Mouse (Mus musculus) layer of hippocampus, postnatal 10 days (tissue): ENCODE results near the gene Nlrp9b. TPM values are rescaled to one million over a fixed set of nuclear protein-coding genes. Genes with fewer than 3 reads are reported as not detected.
"Not testable (repeated sequence)": the region's sequence is repeated elsewhere in the genome, so short reads cannot be mapped to it uniquely, and the experiment has no call there.

Experiments used
- DNase-seq, 2 experiments: peaks; one replicate each; pipeline ENCODE4 v3.0.0; 2021; ENCODE audit warnings: low spot score in 2 of 2
- long read RNA-seq: library from polyadenylated mRNA; stranded (forward); transcript quantifications from one replicate; pipeline ENCODE4 v2.0.0, GENCODE M21; 2023
- total RNA-seq, 2 experiments: library from RNA; stranded (reverse); gene quantifications; 2 replicates each; pipeline ENCODE4 v1.2.3; 2021

The Nlrp9b gene
- total RNA-seq: not detected
- long read RNA-seq: 0 reads

DNA sequence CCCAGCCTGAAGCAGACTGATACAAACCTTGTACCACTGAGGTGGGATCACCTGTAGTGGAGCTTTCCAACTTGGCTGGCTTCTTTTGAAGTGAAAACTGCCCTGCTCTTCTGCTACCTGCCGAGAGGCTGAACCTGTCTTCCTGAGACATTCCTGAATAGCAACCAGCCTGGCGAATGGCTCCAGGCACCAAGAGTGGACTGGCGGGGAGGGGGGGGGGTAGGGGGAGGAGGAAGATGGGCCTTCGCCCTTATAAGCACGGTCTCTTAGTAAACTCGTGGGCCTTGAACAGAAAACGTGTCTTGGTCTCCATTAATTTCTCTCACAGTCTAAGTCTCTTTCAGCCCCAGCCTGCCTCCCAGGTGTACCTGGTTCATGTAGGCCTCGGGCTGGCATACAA is at the start of gene Nlrp9b:
TSS of gene Nlrp9b (plus strand) at position 301 of the 400 bp plus-strand sequence.
- not testable (repeated sequence) for DNase-seq

DNA sequence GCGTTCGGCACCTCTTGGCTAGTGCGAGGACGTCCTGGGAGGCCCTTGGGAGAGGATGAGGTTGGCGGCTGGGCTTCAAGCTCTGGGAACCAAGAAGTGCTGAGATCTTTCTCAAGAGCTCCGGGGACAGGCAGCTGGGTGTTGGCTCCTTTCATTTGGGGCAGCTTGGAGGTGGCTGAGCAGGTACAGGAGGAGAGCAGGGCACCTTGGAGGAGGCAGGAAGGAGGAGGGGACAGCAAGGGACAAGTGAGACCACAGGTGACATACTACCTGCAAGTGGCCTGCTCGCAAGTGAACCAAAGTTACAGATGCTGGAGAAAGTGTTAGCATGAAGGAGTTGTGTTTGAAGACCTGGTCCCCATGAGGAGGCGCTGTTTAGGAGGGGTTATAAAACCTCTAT is 46.6 kb upstream of the Nlrp9b start:
- no peak for DNase-seq

GRCm38 (mm10) chr7:19945201-19945600 is 46.1 kb upstream of the Nlrp9b start:
- DNase-seq: no peak

- DNase-seq: no peak
Measured at GRCm38 (mm10) chr7:19945821-19946515, 45.3 kb upstream of the Nlrp9b start.

DNA sequence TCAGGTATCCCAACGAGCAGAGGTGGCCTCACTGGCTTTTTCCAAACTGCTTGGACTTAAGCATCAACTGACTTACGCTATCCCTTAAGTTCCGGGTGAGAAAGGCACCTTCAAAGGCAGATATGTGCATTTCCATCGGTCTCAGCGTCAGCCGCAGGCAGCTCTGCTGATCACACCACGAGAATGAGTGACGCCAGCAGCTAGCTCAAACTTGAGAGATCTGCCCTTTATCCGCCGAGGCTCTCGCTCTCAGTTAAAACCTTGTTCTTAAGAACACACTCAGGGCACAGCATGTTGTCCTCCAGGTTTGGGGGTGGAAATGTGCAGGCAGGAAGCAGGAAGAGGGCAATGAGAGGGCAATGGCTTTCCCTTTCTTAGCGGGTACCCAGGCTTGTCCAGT is 42.3 kb upstream of the Nlrp9b start:
- no peak for DNase-seq

DNA sequence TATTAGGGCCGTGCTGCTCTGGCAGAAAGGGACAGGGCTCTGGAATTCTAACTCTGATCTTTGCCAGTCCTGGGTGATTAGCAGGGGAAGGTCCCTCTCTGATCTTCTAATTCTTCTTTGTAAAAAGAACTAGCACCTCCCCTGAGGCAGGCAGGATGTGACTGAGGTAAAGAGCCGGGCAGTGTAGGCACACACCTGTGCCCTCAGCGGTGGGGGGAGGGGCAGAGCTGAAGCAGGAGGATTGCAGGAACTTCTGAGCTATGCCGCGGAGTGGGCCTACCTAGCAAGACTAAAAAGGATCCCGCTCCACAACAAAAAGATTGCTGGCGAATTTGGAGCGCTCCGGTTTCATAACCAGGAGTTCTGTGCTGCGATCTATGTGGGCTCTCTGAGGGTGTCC is 41.3 kb upstream of the Nlrp9b start:
- DNase-seq: no peak

- DNase-seq: no peak
Measured at GRCm38 (mm10) chr7:19950589-19950988, 40.7 kb upstream of the Nlrp9b start, which contains the start of gene Igsf23. Igsf23 (minus strand) TSS chr7:19950756.

DNA sequence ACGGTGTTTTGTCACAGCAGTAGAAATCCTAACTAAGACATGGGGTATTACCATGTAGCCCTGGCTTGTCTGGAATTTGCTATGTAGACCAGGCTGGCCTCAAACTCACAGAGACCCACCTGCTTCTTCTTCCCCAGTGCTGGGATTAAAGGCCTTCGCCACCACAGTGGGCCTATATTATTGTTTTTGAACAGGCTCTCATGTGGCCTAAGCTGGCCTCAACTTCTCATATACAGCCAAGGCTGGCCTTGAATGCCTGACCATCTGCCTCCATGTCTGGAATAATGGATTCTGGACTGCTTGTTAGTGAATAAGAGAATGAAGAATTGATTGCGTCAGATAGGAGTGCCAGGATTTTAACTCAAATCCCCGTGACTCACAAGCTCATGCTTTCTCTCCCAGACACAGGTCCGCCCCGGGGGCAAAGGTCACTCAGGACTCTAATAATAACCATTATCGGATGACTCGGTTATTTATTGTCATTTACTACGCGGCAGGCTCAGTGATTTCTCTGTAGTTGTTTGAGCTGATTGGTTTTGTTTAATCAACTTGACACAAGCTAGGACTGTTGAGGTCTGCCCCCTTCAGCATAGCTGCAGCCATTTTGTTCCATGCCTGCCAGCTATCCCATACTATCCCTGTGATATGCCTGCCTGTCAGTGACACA is 38.8 kb upstream of the Nlrp9b start:
- DNase-seq: no peak

- no peak for DNase-seq
Measured at GRCm38 (mm10) chr7:19953054-19953453, 38.2 kb upstream of the Nlrp9b start.

- no peak for DNase-seq
Measured at GRCm38 (mm10) chr7:19955861-19956260, 35.4 kb upstream of the Nlrp9b start.

DNA sequence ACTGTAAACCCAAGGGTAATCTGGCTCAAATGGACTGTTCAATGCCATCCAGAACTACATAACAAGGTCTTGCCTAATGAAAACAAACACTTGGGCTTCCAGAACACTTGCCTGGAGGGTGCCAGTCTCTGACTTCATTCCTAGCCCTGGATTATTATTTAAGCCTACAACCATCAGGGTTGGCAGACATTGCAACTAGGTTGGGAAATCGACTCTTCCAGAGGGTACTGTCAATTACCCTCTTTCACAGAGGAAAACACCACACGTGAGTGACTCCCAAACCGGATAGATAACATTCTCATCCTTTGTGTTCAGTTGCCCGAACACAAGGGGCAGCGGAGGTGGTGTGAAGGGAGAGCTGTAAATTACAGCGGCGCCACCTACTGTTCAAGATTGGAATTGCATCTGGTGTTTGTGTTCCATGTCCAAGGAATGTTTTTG is 34.9 kb upstream of the Nlrp9b start:
- peak; percentile 93 for DNase-seq

DNA sequence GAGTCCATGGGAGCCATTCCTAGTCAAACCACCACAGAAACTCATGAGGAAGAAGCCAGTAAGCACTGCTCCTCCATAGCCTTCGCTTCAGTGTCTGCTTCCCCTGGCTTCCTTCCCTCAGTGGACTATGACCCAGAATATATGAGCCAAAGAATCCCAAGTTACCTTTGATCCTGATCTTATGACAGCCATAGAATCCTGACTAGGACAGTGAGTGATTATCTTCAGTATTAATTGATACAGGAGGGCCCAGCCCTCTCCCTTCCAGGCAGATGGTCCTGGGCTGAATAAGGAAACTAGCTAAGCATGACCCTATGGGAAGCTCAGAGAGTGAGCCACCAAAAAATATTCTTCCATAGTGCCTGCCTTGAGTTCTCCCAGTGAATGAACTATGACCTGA is 28.8 kb upstream of the Nlrp9b start:
- peak in 1 of 2 experiments; percentile 5 for DNase-seq

DNA sequence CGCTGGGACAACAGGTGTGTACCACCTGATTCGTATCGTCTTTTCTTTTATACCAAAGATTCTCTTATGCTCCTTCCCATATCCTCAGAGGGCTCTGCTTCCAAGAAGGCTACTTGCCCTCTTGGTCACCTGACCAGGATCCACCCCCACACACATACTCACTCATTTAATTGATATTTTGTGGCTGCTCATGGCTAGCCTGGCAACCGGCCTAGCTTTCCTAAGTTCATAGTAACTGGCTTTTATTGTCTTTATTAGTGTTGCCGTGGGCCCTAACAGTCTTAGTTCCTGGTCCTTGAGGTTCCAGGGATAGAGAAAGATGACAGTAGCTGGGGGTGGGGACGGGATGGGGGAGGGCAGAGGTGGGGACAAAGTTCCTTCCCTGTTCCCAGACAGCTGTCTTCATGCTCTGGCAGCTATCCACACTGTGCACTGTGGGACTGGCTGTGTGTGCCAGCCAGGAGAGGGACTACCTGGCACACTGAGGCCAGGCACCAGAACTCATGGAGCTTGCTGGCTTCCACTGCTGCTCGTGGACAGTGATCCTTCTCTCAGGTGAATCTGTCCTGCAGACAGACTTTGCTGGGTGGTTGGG is 26.2 kb upstream of the Nlrp9b start, which contains the start of gene Ceacam20:
TSS of gene Ceacam20 (plus strand) at position 428 of the 595 bp plus-strand sequence.
- no peak for DNase-seq

DNA sequence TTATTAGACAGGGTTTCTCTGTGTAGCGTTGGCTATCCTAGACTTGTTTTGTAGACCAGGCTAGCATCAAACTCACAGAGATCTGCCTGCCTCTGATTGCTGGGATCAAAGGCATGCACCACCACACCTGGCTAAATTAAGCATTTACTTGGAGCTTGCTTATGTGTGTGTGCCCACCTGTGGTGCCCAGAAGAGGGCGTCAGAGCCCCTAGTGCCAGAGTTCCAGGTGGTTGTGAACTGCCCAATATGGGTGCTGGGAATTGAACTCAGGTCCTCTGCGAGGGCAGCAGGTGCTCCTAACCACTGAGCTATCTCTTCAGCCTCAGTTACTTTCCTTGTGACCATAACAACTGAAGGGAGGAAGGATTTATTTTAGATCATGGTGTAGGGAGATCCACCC is 22.2 kb upstream of the Nlrp9b start:
- no peak for DNase-seq

GRCm38 (mm10) chr7:19969541-19970090 is 21.6 kb upstream of the Nlrp9b start:
- DNase-seq: no peak

DNA sequence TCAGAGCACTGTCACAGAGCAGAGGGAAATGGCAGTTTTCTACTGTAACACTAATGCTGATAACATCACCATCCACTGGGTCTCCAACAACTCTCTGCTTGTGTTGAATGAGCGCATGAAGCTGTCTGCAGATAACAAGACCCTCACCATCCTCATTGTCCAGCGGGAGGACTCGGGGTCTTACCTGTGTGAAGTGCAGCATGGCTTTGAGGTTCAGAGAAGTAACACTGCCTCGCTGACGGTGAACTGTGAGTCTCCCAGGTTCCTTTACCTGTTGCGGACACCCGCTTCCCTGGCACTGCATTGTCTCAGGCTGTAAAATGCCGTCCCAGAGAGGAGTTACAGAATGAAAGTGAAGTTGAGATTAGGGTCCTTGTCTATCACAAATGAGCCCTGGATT is 21.1 kb upstream of the Nlrp9b start:
- no peak for DNase-seq

DNA sequence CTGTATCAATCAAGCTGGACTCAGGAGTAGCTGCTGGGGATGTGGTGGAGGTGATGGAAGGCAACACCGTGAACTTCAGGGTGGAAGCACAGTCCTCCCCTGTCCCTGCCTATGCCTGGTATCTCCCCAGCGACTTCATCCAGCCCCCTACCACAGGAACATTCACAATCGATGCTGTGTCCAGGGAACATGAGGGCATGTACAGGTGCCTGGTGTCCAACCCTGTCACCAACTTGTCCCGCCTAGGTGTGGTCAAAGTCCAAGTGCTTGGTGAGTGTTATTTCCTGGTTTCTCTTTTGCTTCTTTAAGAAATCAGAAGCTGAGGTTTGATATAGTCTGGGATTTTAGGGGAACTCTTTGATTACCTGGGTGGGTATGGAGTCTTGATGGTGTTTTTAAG is 19.7 kb upstream of the Nlrp9b start:
- DNase-seq: no peak

GRCm38 (mm10) chr7:19996721-19997120 is 5.5 kb downstream of the Nlrp9b start:
- not testable (repeated sequence) for DNase-seq

DNA sequence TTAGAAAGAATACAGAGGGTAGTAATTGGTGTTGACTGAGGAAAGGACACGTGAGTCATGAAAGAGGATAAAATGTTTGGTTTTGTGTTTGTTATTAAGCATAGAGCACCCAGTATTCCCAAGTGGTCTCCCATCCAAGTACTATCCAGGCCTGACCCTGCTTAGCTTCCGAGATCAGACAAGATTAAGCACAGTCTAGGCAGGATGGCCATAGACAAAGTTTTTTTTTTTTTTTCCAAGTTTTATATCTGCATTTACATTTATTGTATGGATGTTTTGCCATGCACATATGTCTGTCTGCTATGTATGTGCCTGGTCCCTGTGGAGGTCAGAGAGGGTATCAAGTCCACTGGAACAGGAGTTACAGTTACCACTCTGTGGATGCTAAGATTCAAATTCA is 18.7 kb downstream of the Nlrp9b start:
- no peak for DNase-seq

DNA sequence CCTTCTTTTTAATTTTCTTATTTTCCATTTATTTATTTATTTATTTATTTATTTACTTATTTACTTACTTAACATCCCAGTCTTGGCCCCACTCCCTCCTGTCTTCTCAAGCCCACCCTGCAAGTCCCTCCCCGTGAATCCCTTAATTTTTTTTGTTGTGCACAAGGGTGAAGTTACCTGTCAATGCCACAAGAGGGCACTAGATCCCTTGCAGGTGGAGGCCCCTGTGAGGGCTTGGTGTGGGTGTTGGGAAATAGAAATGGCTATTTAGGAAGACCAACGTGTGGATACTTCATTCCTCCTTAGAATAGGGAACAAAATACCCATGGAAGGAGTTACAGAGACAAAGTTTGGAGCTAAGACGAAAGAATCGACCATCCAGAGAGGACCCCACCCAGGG is 72.8 kb downstream of the Nlrp9b start:
- DNase-seq: not testable (repeated sequence)

DNA sequence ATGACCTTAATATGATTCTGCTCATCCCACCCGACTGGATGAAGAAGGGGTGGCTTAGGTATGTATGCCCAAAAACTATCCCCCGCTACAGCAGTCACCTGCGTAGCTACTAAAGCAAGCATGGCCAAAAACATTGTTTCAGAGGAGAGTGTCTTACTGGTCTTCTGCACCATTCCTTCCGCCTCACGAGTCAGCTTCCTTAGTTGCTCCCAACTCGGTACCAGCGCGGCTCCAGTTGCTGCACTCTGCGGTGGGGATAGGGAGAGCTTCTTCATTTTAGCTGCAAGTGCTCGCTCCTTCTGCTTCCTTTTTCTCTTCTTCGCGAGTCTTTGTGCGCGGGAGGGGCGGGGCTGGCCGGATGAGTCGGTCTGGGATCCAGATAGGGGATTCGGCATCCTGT is 86.9 kb downstream of the Nlrp9b start:
- not testable (repeated sequence) for DNase-seq

GRCm38 (mm10) chr7:20099380-20099779 is 108.1 kb downstream of the Nlrp9b start, which contains the start of gene Vmn1r91:
Vmn1r91 (plus strand) TSS chr7:20099680.
- not testable (repeated sequence) for DNase-seq
